Mouse (Mus musculus) MEL (cell line): ENCODE results near the gene Ppm1m. TPM values are rescaled to one million over a fixed set of nuclear protein-coding genes. Genes with fewer than 3 reads are reported as not detected.

Experiments
- DNase-seq: peaks from one replicate; pipeline ENCODE4 v3.0.0; 2011; ENCODE audit warnings: low read depth, low spot score
- H3K27ac ChIP-seq: 2 replicates; pipeline ENCODE4 v1.5.1; 2012; ENCODE audit warnings: low read depth, mild to moderate bottlenecking, control low read depth, low read length, moderate library complexity; ENCODE audit not compliant: control insufficient read depth
- H3K27me3 ChIP-seq, 2 experiments: fragments of 150-350 bp in 1 of 2; sonication (generic) in 1 of 2; 2 replicates each; pipeline ENCODE4 v1.6.1; 2012; ENCODE audit warnings: low read length in 2 of 2, mild to moderate bottlenecking in 2 of 2, improper control_type of control experiment in 1 of 2, moderate library complexity in 1 of 2; ENCODE audit not compliant: insufficient read depth in 2 of 2, control insufficient read depth in 1 of 2
- H3K36me3 ChIP-seq, 2 experiments: 2 replicates each; pipeline ENCODE4 v1.6.1; 2012 to 2014; ENCODE audit warnings: low read length in 2 of 2, improper control_type of control experiment in 1 of 2, inconsistent platforms in 1 of 2, mild to moderate bottlenecking in 1 of 2; ENCODE audit not compliant: insufficient read depth in 2 of 2, control insufficient read depth in 1 of 2
- H3K4me1 ChIP-seq, 2 experiments: fragments of 150-350 bp in 1 of 2; sonication (generic) in 1 of 2; 2 replicates each; pipeline ENCODE4 v1.6.1; 2012; ENCODE audit warnings: low read length in 2 of 2, improper control_type of control experiment in 1 of 2, mild to moderate bottlenecking in 1 of 2; ENCODE audit not compliant: insufficient read depth in 2 of 2, control insufficient read depth in 1 of 2
- H3K4me3 ChIP-seq, 2 experiments: fragments of 150-350 bp in 1 of 2; sonication (generic) in 1 of 2; 2 replicates each; pipeline ENCODE4 v1.5.1; 2012; ENCODE audit warnings: low read depth in 2 of 2, low read length in 2 of 2, mild to moderate bottlenecking in 2 of 2, moderate library complexity in 2 of 2, control low read depth in 1 of 2, improper control_type of control experiment in 1 of 2; ENCODE audit not compliant: control insufficient read depth in 1 of 2, insufficient read depth in 1 of 2
- H3K79me2 ChIP-seq: 2 replicates; pipeline ENCODE4 v1.6.1; 2012; ENCODE audit warnings: mild to moderate bottlenecking, low read length, moderate library complexity; ENCODE audit not compliant: control insufficient read depth, poor library complexity, insufficient read depth
- H3K9ac ChIP-seq: 2 replicates; pipeline ENCODE4 v1.6.1; 2012; ENCODE audit warnings: low read depth, mild to moderate bottlenecking, control low read depth, low read length, moderate library complexity; ENCODE audit not compliant: control insufficient read depth, poor library complexity, severe bottlenecking
- H3K9me3 ChIP-seq: fragments of 150-350 bp; sonication (generic); replicated peaks from 2 replicates; pipeline ENCODE4 v1.6.1; 2012; ENCODE audit warnings: mild to moderate bottlenecking, low read length, improper control_type of control experiment, moderate library complexity; ENCODE audit not compliant: insufficient read depth
- BHLHE40 ChIP-seq: IDR thresholded peaks from 2 replicates; pipeline ENCODE4 v1.6.1; 2012; ENCODE audit warnings: low read depth, mild to moderate bottlenecking, inconsistent platforms, low read length, improper control_type of control experiment, borderline replicate concordance
- CHD1 ChIP-seq: IDR thresholded peaks from 2 replicates; pipeline ENCODE4 v1.6.1; 2012; ENCODE audit warnings: low read depth, mild to moderate bottlenecking, inconsistent platforms, low read length, improper control_type of control experiment
- CHD2 ChIP-seq: IDR thresholded peaks from 2 replicates; pipeline ENCODE4 v1.6.1; 2011; ENCODE audit warnings: low read length, improper control_type of control experiment
- CTCF ChIP-seq, 3 experiments: IDR thresholded peaks in 2 of 3; conservative IDR thresholded peaks in 1 of 3; 2 replicates each; pipeline ENCODE4 v1.5.1; 2011 to 2012; ENCODE audit warnings: low read length in 3 of 3, low read depth in 2 of 3, mild to moderate bottlenecking in 2 of 3, improper control_type of control experiment in 1 of 3, inconsistent platforms in 1 of 3, mixed read lengths in 1 of 3, moderate library complexity in 1 of 3; ENCODE audit not compliant: control insufficient read depth in 1 of 3, insufficient read depth in 1 of 3, poor library complexity in 1 of 3, severe bottlenecking in 1 of 3
- E2F4 ChIP-seq: IDR thresholded peaks from 2 replicates; pipeline ENCODE4 v1.6.1; 2011; ENCODE audit warnings: low read depth, low read length, improper control_type of control experiment, borderline replicate concordance
- ELF1 ChIP-seq: IDR thresholded peaks from 2 replicates; pipeline ENCODE4 v1.6.1; 2014; ENCODE audit warnings: low read depth, mild to moderate bottlenecking, inconsistent platforms, low read length, improper control_type of control experiment, moderate library complexity
- EP300 ChIP-seq, 2 experiments: IDR thresholded peaks; 2 replicates each; pipeline ENCODE4 v1.6.1; 2011; ENCODE audit warnings: improper control_type of control experiment in 2 of 2, low read length in 2 of 2, low read depth in 1 of 2, mild to moderate bottlenecking in 1 of 2
- GABPA ChIP-seq: IDR thresholded peaks from 2 replicates; pipeline ENCODE4 v1.6.1; 2012; ENCODE audit warnings: low read depth, mild to moderate bottlenecking, inconsistent platforms, low read length, improper control_type of control experiment, moderate library complexity
- GATA1 ChIP-seq: IDR thresholded peaks from 2 replicates; pipeline ENCODE4 v1.6.1; 2011; ENCODE audit warnings: low read depth, low read length, improper control_type of control experiment
- HCFC1 ChIP-seq: IDR thresholded peaks from 2 replicates; pipeline ENCODE4 v1.6.1; 2012; ENCODE audit warnings: low read depth, mild to moderate bottlenecking, inconsistent platforms, low read length, improper control_type of control experiment, moderate library complexity
- JUND ChIP-seq: IDR thresholded peaks from 2 replicates; pipeline ENCODE4 v1.6.1; 2011; ENCODE audit warnings: low read depth, mild to moderate bottlenecking, improper control_type of control experiment, low read length
- KAT2A ChIP-seq: conservative IDR thresholded peaks from 2 replicates; pipeline ENCODE4 v1.6.1; 2012; ENCODE audit warnings: low read depth, low read length, improper control_type of control experiment, inconsistent platforms
- MAFK ChIP-seq: IDR thresholded peaks from 2 replicates; pipeline ENCODE4 v1.6.1; 2011; ENCODE audit warnings: low read depth, mild to moderate bottlenecking, low read length, improper control_type of control experiment, borderline replicate concordance
- MAX ChIP-seq: IDR thresholded peaks from 2 replicates; pipeline ENCODE4 v1.6.1; 2011; ENCODE audit warnings: low read length, improper control_type of control experiment
- MAZ ChIP-seq: IDR thresholded peaks from 2 replicates; pipeline ENCODE4 v1.6.1; 2012; ENCODE audit warnings: low read depth, mild to moderate bottlenecking, inconsistent platforms, low read length, improper control_type of control experiment
- MEF2A ChIP-seq: IDR thresholded peaks from 2 replicates; pipeline ENCODE4 v1.6.1; 2014; ENCODE audit warnings: low read depth, mild to moderate bottlenecking, inconsistent platforms, low read length, improper control_type of control experiment; ENCODE audit not compliant: poor library complexity, insufficient replicate concordance, severe bottlenecking; ENCODE audit errors: extremely low read depth
- MXI1 ChIP-seq: IDR thresholded peaks from 2 replicates; pipeline ENCODE4 v1.6.1; 2011; ENCODE audit warnings: mild to moderate bottlenecking, low read depth, low read length, improper control_type of control experiment
- MYB ChIP-seq: IDR thresholded peaks from 2 replicates; pipeline ENCODE4 v1.6.1; 2011; ENCODE audit warnings: mild to moderate bottlenecking, low read depth, low read length, improper control_type of control experiment
- MYC ChIP-seq: IDR thresholded peaks from 2 replicates; pipeline ENCODE4 v1.6.1; 2011; ENCODE audit warnings: low read depth, mild to moderate bottlenecking, low read length, improper control_type of control experiment, moderate library complexity
- NELFE ChIP-seq: IDR thresholded peaks from 2 replicates; pipeline ENCODE4 v1.6.1; 2011; ENCODE audit warnings: low read depth, low read length, improper control_type of control experiment
- NRF1 ChIP-seq: IDR thresholded peaks from 2 replicates; pipeline ENCODE4 v1.6.1; 2014; ENCODE audit warnings: low read depth, mild to moderate bottlenecking, inconsistent platforms, low read length, improper control_type of control experiment, moderate library complexity; ENCODE audit not compliant: poor library complexity, insufficient read depth, severe bottlenecking
- POLR2A ChIP-seq, 2 experiments: IDR thresholded peaks; 2 replicates each; pipeline ENCODE4 v1.6.1; 2011 to 2012; ENCODE audit warnings: low read length in 2 of 2, mild to moderate bottlenecking in 2 of 2, control low read depth in 1 of 2, improper control_type of control experiment in 1 of 2, low read depth in 1 of 2, moderate library complexity in 1 of 2; ENCODE audit not compliant: control insufficient read depth in 1 of 2, insufficient read depth in 1 of 2, poor library complexity in 1 of 2
- POLR2AphosphoS2 ChIP-seq: IDR thresholded peaks from 2 replicates; pipeline ENCODE4 v1.6.1; 2011; ENCODE audit warnings: low read length, improper control_type of control experiment
- RAD21 ChIP-seq: IDR thresholded peaks from 2 replicates; pipeline ENCODE4 v1.6.1; 2011; ENCODE audit warnings: mild to moderate bottlenecking, low read depth, low read length, improper control_type of control experiment
- RCOR1 ChIP-seq: IDR thresholded peaks from 2 replicates; pipeline ENCODE4 v1.6.1; 2012; ENCODE audit warnings: low read depth, mild to moderate bottlenecking, inconsistent platforms, low read length, improper control_type of control experiment
- SIN3A ChIP-seq: IDR thresholded peaks from 2 replicates; pipeline ENCODE4 v1.6.1; 2012; ENCODE audit warnings: low read length, improper control_type of control experiment, inconsistent platforms
- SMC3 ChIP-seq: IDR thresholded peaks from 2 replicates; pipeline ENCODE4 v1.6.1; 2011; ENCODE audit warnings: low read depth, low read length, improper control_type of control experiment
- TAL1 ChIP-seq: IDR thresholded peaks from 2 replicates; pipeline ENCODE4 v1.6.1; 2012; ENCODE audit warnings: mild to moderate bottlenecking, inconsistent platforms, low read length, moderate library complexity, mixed read lengths
- TBP ChIP-seq: IDR thresholded peaks from 2 replicates; pipeline ENCODE4 v1.8.0; 2011; ENCODE audit warnings: low read depth, low read length, improper control_type of control experiment
- TCF12 ChIP-seq: IDR thresholded peaks from 2 replicates; pipeline ENCODE4 v1.6.1; 2014; ENCODE audit warnings: low read depth, mild to moderate bottlenecking, inconsistent platforms, low read length, improper control_type of control experiment, moderate library complexity
- UBTF ChIP-seq: IDR thresholded peaks from 2 replicates; pipeline ENCODE4 v1.6.1; 2012; ENCODE audit warnings: low read depth, mild to moderate bottlenecking, inconsistent platforms, low read length, improper control_type of control experiment, moderate library complexity, borderline replicate concordance; ENCODE audit not compliant: insufficient read depth
- USF1 ChIP-seq: IDR thresholded peaks from 2 replicates; pipeline ENCODE4 v1.6.1; 2014; ENCODE audit warnings: low read depth, mild to moderate bottlenecking, inconsistent platforms, low read length, improper control_type of control experiment, moderate library complexity
- USF2 ChIP-seq, 2 experiments: IDR thresholded peaks; 2 replicates each; pipeline ENCODE4 v1.6.1; 2011 to 2012; ENCODE audit warnings: improper control_type of control experiment in 2 of 2, low read length in 2 of 2, borderline replicate concordance in 1 of 2, inconsistent platforms in 1 of 2, low read depth in 1 of 2, mild to moderate bottlenecking in 1 of 2; ENCODE audit not compliant: insufficient read depth in 1 of 2
- ZC3H11A ChIP-seq: IDR thresholded peaks from 2 replicates; pipeline ENCODE4 v1.6.1; 2012; ENCODE audit warnings: low read depth, mild to moderate bottlenecking, inconsistent platforms, low read length, improper control_type of control experiment
- ZNF384 ChIP-seq: IDR thresholded peaks from 2 replicates; pipeline ENCODE4 v1.6.1; 2012; ENCODE audit warnings: low read depth, mild to moderate bottlenecking, inconsistent platforms, low read length, improper control_type of control experiment
- polyA plus RNA-seq, 2 experiments: library from polyadenylated mRNA; stranded (reverse) in 1 of 2; unstranded in 1 of 2; fragments of >175 nt in 1 of 2; fragments of >200 nt in 1 of 2; gene quantifications; 2 replicates each; pipeline versions ENCODE4 v1.2.1 to v1.2.4; 2012; ENCODE audit warnings: low replicate concordance in 2 of 2, low read depth in 1 of 2; ENCODE audit not compliant: insufficient read length in 2 of 2, insufficient read depth in 1 of 2, missing spikeins in 1 of 2
- total RNA-seq: library from RNA; depleted of rRNA; stranded (reverse); fragments of 300-350 nt; gene quantifications from 2 replicates; pipeline ENCODE4 v1.2.3, GENCODE M21; 2012

The Ppm1m gene
- total and polyA plus RNA-seq, 3 experiments, result 34.2 to 47.2 TPM; not detected in 1

DNA sequence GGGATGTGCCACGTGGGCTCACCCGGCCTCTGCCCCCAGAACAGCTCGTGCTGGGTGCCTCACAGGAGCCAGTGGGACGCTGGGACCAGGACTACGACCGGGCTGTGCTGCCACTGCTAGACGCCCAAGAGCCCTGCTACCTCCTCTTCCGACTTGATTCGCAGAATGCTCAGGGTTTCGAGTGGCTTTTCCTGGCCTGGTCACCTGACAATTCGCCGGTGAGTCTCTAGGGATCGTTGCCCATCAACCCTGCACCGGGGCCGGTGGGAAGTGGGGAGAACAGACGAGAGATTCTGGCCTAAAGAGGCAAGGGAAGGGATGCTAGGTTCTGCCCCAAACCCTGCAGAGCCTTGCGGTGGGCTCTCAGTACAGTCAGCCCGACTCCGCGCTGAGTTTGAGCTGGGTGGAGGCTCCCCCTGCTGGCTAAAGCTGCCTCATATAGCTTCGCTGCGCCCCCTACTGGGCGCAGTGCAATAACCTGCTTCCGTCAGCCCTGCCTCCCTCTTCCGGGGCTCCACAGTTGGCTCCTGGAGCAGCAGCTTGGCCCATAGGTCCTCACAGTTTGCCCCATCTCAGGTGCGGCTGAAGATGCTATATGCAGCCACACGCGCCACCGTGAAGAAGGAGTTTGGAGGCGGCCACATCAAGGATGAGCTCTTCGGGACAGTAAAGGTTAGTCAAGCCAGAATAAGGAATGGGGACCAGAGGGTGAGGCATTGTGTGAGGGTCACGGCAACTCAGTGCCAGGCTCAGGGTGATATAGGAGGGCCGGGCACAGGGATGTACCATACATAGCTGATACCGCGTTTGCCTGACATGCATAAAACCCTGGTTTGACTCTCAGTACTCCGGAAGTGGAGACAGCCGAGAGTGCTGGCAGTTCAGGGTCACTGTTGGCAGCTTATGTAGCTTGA lies 12.4 kb upstream of the Ppm1m start:
- H3K4me3 ChIP-seq, result no peak overlapping the region
- no peak overlapping the region for H3K9ac ChIP-seq
- H3K79me2 ChIP-seq, result no peaks in the 10 kb centered on the region
- H3K27me3 ChIP-seq, result no peaks in the 10 kb centered on the region
- no peak overlapping the region for H3K27ac ChIP-seq
- peak; percentile 85 for DNase-seq
- no peaks in the 10 kb centered on the region; a peak in 1 of 4 replicates for H3K36me3 ChIP-seq
- H3K9me3 ChIP-seq, result no peaks in the 10 kb centered on the region
- no peaks in the 10 kb centered on the region for H3K4me1 ChIP-seq
- TF ChIP-seq RCOR1 (0 out of 2 replicates have a peak, but pooled peaks have one; percentile 30), SIN3A (peak; percentile 60), GATA1 (no peak), HCFC1 (peak; percentile 67; the same call in 1 of the 2 replicates), CHD1 (no peak), TBP (no peak), POLR2AphosphoS2 (no peak), TCF12 (0 out of 2 replicates have a peak, but pooled peaks have one; percentile 17), BHLHE40 (peak; percentile 46; the same call in 1 of the 2 replicates), TAL1 (no peak), KAT2A (no peak), NELFE (no peak; the same call in 1 of the 2 replicates), UBTF (no peak), JUND (peak; percentile 72), MEF2A (no peak), RAD21 (peak; percentile 69), GABPA (0 out of 2 replicates have a peak, but pooled peaks have one; percentile 28), MAFK (no peak), ZC3H11A (peak; percentile 43), MAZ (0 out of 2 replicates have a peak, but pooled peaks have one; percentile 77), ZNF384 (peak; percentile 64), SMC3 (peak; percentile 84), MYC (no peak), EP300 (IDR thresholded peaks at IDR 0.05; ENCODE audit: low read depth in 1 of 2, low read length in 2 of 2) (0 out of 4 replicates have a peak, but pooled peaks of 1 of the 2 experiments have one; percentile 15), USF2 (IDR thresholded peaks at IDR 0.05; ENCODE audit: borderline replicate concordance in 1 of 2, insufficient read depth in 1 of 2, low read depth in 1 of 2, low read length in 2 of 2) (no peak), CTCF (IDR thresholded peaks at IDR 0.05 in 2 of 3, conservative IDR thresholded peaks at IDR 0.05 in 1 of 3; ENCODE audit: control insufficient read depth in 1 of 3, insufficient read depth in 1 of 3, low read depth in 2 of 3, low read length in 3 of 3, poor library complexity in 1 of 3, severe bottlenecking in 1 of 3) (peak in 2 of 3 experiments; percentile 94 to 100; a peak in 5 of 6 replicates), MYB (no peak), MXI1 (no peak), MAX (no peak), E2F4 (no peak), CHD2 (no peak), NRF1 (no peak), POLR2A (IDR thresholded peaks at IDR 0.05; ENCODE audit: control insufficient read depth in 1 of 2, insufficient read depth in 1 of 2, low read depth in 1 of 2, low read length in 2 of 2, poor library complexity in 1 of 2) (no peak), ELF1 (peak; percentile 73), USF1 (0 out of 2 replicates have a peak, but pooled peaks have one; percentile 7)
